Mouse (Mus musculus) ovary, postnatal 14 days (tissue): ENCODE results near the gene Csmd2.

Experiments used
- DNase-seq: peaks from one replicate; pipeline ENCODE4 v3.0.0; 2022; ENCODE audit warnings: low spot score

Gene Csmd2

DNA sequence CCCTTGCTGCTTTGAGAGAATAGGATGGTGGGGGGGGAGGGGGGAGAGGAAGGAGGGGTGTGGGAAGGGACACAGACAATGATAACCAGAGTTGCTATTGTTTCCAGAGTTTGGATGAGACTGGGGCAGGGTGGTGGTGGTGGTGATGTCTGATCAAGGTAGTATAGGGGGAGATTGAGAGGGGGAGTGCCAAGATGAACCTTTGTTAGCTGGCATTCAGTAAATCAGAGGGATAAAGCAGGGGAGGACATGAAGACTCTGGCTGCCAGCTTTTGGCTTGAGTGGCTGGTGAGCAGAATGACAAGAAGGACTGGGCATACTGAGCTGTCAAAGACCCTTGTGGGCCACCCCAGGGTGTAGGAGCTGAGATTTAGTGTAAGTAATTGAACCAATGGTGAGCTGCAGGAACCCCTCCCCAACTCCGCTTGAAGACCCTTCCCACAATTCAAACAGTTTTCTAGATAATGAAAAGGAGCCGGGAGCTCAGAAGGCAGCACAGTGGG lies 254.2 kb downstream of the Csmd2 start:
- DNase-seq, result no peak

DNA sequence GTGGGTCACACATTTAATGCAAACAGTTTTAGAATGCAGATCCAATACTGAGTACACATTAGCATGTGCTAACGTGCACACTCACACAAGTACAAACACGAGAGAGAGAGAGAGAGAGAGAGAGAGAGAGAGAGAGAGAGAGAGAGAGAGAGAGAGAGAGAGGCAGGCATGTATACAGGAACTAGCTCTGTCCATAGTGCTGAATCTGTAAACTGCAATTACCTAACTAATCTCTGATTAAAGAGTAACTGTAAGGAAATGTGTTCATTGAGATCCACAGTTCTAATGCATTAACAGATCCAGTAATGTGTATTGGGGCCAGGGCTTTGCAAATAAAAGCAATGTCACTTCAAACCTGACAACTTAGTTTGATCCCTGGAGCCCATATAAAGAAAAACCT lies 257.5 kb downstream of the Csmd2 start:
- DNase-seq, result no peak

DNA sequence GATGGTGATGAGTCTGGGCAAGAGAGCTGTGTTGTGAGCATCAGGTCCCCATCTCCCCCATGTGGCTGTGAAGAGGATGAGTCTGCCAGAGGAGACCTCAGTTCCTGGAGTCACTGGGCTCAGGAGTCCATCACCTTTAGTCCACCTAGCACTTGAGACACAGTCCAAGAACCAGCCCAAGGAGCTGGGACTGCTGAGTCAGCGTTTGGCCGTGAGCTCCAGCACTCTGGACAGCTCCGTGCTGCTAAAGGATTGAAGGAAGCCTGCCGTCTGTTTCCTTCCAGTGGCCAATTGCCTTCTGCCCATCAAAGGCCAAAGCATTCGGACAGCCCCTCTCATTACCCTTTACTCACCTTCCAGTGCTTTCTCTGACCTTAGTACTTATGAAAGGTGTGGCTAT lies 261.0 kb downstream of the Csmd2 start:
- DNase-seq, result peak; percentile 44

DNA sequence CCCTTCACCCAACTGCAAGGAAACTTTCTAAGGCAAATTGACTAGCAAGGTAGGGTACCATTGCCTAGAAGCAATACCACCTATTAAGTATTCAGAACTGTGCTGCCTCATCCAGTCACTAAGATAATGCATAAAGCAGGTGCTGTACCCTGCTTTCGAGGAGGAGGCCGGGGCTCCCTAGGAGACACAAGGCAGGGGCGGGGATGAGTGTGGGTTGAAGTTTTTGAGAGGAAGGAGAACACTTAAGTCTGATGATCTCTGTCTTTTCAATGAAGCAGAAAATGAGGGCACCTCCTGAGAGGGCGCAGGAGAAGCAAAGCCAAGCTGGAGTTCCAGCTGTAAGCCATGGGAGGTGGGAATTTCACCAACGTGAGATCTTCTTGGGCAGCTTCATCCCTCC lies 271.6 kb downstream of the Csmd2 start:
- DNase-seq, result no peak

DNA sequence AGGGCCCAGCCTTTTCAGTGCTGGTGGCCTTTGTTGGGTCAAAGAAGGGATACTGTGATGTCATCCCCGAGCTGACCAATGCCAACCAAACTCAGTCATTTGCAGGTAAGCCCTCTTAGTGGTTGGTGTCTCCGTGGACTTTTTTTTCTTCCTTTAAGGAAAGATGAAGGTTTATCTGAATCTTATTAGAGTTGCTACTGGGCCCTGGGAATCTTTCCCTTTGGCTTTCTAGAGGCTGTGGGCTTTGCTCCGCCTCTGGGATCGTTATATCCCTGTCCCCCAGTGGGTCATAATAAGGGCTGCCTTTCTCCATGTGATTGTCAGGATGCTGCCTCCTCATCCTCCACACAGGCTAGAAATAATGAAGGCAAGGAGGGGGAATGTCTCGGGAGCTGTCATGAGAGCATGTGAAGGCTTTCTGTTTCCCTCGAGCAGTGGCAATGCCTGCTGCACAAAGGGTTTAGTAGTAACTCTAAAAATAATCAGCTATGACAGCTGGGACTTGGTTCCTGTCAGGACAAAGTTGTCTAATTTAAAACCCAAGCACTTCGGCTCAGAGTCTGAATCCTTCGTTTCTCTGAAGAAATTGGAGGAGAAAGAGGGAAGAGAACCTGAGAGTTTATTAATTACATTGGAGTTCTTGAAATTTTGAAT lies 273.4 kb downstream of the Csmd2 start, which contains the start of gene Hmgb4:
Hmgb4 (minus strand) TSS at position 51 of the 654 bp plus-strand sequence.
- no peak for DNase-seq

DNA sequence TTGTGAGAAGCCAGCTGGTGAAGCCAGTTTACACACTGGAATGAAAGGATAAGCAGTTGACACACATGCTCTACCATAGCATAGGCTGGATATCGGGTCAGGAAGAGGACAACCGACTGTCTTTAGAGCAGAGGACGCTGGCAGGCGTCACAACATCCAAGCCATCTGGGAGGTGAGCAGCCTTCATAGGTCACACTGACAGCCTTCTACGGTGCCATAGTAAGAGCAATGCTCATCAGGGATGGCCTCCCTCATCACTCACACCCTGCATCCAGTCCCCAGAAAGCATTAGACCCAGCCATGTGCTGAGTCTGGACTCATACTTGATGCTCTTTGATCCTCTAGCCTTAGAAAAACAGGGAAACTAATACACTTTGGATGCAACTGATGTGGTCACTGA lies 276.8 kb downstream of the Csmd2 start:
- DNase-seq, result no peak

DNA sequence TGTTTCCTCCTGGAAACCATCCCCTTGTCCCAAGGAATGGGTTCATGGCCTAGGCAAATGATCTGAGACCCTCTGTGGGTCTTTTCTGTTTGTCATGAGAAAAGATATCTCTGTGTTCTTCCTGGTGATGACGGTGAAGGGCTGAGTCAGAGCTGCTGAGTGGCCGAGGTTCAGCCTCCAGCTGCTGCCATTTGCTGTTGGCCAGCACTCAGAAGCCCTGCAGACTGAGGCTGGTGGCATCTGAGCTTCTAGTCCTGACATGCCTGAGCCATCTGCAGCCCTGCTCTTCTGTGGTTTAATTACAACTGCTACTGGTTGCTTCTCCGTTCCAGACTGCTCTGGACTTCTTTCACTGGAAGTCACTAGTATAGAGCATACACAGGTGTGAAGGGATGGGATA lies 277.7 kb downstream of the Csmd2 start:
- no peak for DNase-seq

DNA sequence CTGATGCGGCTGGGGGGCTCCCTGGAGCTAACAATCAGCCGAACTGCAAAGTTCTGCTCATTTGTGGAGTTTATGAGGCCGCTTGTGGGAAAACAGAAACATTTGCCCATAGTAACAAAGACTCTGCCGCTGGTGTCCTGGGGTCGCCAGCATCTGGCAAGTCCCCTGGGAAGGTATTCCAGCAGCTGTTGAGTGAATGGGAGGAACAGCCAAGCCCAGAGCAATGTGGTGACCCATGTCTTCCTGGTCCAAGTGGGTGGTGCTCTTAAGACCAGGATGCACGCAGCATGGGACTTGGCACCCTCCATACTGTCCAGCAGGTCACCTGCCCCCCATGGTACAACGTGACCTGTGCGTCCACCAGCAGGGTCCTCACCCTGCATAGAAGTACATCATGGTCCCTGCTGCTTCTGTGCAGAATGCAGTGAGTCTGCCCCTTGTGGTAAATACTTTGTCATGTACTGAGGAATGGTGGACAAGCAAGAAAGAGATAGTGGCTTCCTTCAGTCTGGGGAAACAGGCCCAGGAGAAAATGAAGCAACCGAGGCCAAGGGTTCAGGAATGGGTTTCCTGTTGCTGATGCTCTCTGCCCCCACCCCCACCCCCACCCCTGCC lies 281.7 kb downstream of the Csmd2 start:
- no peak for DNase-seq

DNA sequence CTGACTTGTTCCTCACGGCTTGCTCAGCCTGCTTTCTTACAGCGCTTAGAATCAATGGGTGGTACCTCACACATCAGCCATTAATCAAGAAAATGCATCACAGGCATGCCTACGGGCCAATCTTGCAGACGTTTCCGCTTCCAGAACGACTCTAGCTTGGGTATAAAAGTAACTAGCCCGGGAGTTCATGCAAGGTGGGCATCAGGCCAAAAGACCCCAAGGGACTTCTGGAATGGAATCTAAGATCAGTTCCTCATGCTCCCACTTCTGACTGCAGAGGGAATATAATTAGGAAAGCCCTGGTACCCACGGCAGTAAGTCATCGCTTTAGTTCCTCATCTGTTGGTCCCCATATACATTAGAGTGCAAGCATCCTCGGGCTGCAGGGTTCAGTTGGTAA lies 282.5 kb downstream of the Csmd2 start:
- no peak for DNase-seq

DNA sequence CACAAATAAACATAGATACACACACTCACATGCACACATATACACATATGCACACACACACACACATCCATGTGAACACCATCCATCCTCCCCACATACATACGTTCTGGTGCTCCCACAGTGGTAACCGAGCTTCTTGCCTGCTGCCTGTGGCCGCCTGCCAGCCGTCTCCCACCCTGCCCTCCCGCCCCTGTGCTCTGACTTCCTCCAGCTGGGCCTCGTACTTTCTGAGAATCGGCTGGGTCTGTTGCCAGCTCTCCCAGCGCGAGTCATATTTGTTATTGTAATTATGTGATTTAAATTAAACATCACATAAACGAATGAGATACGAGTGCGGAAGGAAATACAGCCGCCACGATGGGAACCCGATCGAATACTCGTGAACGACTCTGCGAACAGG lies 283.3 kb downstream of the Csmd2 start:
- no peak for DNase-seq

DNA sequence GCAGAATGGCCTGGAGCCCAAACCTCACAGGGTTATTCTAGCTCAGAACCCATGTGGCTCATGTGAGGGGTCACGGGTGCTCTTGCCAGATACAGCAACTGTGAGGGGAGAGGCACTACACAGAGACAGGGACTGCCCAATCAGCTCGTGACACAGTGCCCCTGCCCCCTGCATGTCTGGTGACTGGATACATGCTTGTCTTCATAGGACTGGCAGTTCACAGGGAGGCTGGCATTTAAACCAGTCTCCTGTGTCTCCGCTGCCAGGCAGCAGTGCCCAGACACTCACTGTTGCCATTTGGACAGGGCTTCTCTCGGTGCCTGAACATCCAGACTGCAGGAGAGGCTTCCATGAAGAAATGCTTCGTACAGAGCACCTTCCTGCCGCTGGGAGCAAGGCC lies 284.8 kb downstream of the Csmd2 start:
- no peak for DNase-seq

DNA sequence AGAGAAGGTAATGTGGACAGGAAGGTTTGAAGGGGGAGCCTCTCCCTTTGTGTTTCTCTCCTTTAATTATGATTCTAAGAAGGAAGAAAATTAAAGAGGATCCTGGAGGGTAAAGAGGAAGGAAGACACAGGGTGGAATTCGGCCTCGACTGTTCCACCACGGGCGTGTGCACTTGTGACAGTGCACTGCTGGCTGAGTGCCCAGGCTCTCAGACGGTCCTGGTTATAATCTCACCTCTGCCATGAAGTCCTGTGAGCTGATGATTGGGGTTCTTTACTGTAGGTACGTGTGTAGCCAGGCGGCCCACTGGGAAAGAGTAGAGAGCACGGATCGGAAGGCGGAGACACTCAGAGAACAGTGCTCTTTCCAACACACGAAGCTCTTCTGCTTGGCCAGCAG lies 285.5 kb downstream of the Csmd2 start:
- DNase-seq, result no peak

DNA sequence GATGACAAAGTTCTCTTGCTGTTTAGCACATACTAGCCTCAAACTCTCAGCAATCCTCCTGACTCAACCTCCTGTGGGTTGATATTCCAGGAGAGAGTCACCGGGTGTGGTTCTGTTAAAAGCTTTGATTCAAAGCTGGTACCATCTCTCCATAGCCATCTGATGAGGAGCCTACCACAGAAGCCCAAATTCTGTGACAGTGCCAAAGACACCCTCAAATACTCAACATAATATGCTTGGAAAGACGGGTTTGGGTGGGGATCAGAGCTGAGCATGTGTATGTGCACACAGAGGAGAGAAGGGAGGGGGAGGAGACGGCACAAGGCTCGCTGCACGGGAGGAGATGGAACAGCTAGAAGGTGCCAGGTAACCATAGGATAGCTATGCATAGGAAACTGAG lies 287.5 kb downstream of the Csmd2 start:
- DNase-seq, result no peak

DNA sequence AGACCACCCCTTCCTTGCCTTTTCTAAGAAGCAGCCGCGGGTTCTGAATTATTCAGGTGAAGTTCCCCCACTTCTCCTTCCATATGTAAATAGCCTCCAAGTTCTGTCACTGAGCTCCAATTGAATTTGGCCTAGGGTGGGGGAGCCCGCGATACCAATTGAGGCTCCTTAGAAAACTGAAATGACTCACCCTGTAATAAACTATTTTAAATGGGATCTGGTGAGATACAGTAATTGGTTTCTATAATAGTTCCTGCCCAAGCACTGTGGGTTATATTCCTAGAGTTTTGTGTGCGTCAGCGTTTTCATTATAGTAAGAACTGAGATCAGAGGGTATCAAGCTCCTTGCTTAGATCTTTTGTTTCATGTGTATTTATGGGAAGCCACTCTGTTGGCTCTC lies 287.9 kb downstream of the Csmd2 start:
- no peak for DNase-seq

DNA sequence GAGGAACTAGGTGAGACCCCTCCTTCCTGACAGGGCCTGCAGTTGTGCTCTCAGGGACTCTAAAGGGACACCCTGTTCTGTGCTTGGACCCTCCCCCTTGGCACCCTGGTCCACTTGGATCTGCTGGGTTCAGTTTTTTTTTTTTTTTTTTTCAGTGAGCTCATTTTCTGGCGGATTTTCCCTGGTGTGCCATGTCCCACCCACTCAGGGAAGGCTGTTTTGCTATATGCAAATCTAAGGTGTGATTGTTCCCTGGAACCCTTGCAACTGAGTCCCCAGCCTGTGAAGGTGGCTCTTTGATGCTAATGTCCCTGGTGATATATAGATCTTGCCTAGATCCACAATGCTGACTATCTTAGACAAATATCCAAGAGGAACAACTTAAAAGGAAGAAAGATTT lies 297.4 kb downstream of the Csmd2 start:
- DNase-seq, result no peak

DNA sequence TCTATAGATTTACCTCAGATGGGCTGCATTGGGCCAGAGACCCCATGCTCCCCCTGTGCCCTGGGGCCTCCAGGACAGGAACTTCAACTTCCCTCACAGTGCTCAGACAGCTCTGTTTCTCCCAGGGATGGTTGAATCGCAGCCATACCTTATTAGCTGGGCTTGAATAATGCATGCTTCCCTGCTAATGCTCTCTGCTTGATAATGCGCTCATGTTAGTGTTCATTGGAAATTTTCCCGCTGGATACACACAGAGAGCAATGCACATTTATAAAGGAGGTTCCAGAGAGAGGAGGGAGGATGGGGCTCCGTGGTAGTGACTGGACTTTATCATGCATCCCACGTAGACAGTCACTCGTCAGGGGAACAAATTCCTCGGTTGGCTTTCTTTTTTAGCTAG lies 300.4 kb downstream of the Csmd2 start:
- no peak for DNase-seq

DNA sequence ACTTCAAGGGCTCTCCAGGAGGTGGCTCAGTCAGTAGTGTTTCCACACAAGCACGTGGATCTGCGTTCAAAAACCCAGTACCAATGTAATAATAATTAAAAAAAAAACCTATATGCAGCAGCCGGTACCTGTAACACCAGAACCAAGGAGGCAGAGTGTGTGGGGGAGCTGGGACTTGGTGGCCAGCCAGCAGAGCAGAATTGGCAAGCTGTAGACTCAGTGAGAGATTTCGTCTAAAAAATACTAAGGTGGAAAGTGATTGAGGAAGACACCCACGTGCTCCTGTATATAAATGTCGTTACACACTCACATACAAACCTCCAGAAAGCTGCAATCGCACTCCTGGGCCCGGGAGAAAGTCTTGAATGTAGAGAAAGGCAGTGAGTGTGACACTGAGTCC lies 316.4 kb downstream of the Csmd2 start:
- DNase-seq, result no peak

DNA sequence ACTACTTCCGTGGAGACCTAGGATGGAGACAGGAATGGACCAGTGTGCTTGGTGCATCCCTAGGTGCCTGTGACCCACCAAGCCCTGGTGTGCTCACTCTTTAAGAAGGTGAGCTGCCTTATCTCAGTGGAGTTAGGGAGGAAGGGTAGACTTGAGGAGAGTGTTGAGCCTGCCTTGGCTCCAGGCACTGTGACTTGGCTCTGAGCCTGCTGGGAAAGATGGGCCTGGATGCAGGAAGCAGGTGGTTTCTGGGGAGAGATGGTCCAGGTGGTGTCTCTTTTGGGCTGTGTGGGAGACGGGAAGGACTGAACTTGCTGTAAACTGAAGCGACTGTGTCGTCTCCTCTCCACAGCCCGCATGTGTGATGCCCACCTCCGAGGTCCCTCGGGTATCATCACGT lies 318.4 kb downstream of the Csmd2 start:
- DNase-seq, result no peak

DNA sequence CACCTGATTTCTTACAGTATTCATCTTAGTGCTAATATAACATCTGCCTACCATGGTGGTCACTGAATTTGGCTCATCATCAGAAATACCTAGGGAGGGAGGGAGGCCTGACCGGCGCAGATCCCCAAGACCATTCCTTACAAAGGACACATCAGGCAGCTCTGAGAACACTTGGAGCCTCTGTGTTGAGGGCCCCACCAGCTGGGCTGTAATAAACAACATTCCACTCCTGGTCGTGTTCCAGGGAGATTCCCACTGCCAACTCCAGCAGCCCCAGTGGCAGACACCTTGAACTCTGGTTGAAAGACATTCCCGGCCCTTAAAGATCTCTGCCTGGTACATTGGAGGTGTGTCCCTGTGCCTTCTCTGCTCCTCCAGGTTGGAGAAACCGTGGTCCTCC lies 327.7 kb downstream of the Csmd2 start:
- DNase-seq, result no peak

DNA sequence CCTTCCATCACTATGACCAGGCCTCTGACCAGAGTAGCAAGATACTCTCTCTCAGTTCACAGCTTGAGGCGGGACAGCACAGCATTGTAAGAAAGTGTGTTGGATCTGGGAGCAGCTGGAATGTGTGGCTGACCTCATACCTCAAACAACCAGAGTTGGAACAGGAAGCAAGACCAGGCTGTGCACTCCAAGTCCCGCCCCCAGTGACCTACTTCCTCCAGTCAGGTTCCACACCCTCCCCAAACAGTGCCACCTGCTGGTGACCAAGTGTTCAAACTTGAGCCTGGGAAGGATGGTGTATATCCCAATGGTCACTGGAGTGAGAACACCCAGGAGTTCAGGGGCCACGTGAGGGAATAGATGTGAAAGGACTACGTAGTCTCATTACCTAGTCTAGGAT lies 330.3 kb downstream of the Csmd2 start:
- no peak for DNase-seq

DNA sequence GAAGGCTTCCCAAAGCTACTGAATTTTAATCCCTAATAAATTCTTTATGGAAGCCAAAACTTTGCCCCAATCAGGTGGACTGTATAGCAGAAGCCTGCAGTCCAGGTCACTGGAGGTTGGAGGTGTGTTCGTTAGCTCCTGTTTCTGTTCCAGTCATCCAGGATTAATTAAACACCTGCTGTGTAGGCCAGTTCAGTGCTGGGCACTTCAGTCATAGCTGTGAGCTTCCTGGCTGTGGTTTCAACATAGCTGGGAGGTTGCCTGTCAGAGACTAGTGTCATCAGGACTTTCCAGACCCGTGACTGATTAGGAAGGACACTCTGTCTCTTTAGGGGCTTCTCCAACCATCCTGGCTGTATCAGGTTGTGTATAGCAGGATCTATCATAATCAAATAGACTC lies 337.9 kb downstream of the Csmd2 start:
- no peak for DNase-seq

DNA sequence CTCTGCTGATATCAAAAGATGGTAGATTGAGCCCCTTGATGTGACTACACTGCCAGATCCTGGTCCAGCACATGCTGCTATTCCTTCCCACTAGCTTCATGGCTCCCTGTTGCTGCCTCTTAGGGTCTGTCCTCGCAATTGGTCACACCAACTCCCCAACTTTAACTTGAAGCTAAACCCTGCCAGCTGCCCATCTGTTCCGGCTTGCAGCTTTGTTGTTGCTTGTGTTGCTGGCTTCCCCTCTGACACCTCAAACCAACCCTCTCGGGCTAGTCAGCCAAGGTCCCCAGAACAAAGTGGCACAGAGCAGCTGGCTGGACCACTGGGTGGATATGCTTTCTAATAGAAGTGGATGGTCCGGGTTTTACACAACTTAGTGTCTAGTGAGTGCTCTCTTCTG lies 339.1 kb downstream of the Csmd2 start:
- no peak for DNase-seq

DNA sequence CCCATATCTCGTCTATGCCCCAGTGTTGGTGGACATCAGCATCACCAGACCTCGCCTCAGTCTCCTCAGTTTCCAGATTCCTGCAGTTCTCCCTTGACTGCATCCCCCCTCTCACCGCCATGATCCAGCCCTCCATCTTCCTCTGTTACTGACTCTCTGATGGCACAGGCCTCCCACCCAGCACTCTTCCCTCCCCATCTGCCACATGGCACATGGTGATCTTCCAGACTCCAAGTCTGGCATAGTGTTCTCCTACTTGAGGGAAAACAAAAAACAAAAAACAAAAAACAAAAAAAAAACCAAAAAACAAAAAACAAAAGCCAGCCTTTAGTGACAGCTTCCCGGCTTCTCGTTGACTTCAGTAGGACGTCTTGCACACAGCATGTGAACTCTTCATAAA lies 339.8 kb downstream of the Csmd2 start:
- no peak for DNase-seq

DNA sequence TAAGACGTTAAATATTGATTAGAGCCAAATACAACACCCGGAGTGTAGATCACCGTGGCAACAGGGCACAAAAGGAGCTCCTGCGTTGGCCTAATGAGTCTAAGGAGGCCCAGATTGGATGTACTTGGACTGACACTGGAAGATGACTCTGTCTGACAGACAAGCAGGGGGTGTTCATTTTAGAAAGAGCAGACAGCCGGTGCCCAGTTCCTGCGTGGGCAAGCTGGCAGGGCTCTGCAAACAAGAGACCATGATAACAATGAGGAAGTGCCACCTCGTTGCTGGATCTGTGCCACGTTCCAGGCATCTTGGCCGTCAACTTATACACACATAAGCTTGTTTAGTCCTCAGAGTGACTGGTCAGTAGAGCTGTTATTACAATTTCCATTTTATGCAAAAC lies 342.9 kb downstream of the Csmd2 start:
- DNase-seq, result no peak
